Mouse (Mus musculus) embryonic facial prominence, embryonic 11.5 days (tissue): ENCODE measurements around the gene Sectm1b. TPM values are rescaled to one million over a fixed set of nuclear protein-coding genes. Genes with fewer than 3 reads are reported as not detected.

Source experiments
- ATAC-seq: fragments of 200-750 bp; cut with Nextera tagmentation; replicated peaks from 2 replicates; pipeline ENCODE4 v1.8.0; 2017; ENCODE audit warnings: low read depth; ENCODE audit not compliant: insufficient number of reproducible peaks, low FRiP score, low TSS enrichment
- DNase-seq: peaks from one replicate; pipeline ENCODE4 v3.0.0-alpha.2; 2015; ENCODE audit warnings: low spot score
- H3K27ac ChIP-seq: fragments of 300-500 bp; sonication (generic); replicated peaks from 2 replicates; pipeline ENCODE4 v1.5.1; 2014; ENCODE audit warnings: mild to moderate bottlenecking, low read depth, low read length, control low read depth
- H3K27me3 ChIP-seq: fragments of 300-500 bp; sonication (generic); 2 replicates; pipeline ENCODE4 v1.6.1; 2014; ENCODE audit warnings: mild to moderate bottlenecking, low read length, moderate library complexity, mixed read lengths; ENCODE audit not compliant: control insufficient read depth, insufficient read depth
- H3K36me3 ChIP-seq: fragments of 300-500 bp; sonication (generic); replicated peaks from 2 replicates; pipeline ENCODE4 v1.6.1; 2014; ENCODE audit warnings: low read depth, mild to moderate bottlenecking, low read length, moderate library complexity, mixed read lengths; ENCODE audit not compliant: control insufficient read depth, insufficient read depth
- H3K4me1 ChIP-seq: fragments of 300-500 bp; sonication (generic); 2 replicates; pipeline ENCODE4 v1.6.1; 2014; ENCODE audit warnings: low read length, mixed read lengths; ENCODE audit not compliant: control insufficient read depth, insufficient read depth
- H3K4me2 ChIP-seq: fragments of 300-500 bp; sonication (generic); 2 replicates; pipeline ENCODE4 v1.6.1; 2014; ENCODE audit warnings: low read depth, mild to moderate bottlenecking, control low read depth, low read length, moderate library complexity
- H3K4me3 ChIP-seq: fragments of 300-500 bp; sonication (generic); 2 replicates; pipeline ENCODE4 v1.5.1; 2014; ENCODE audit warnings: low read depth, low read length, control low read depth
- H3K9ac ChIP-seq: fragments of 300-500 bp; sonication (generic); replicated peaks from 2 replicates; pipeline ENCODE4 v1.6.1; 2014; ENCODE audit warnings: mild to moderate bottlenecking, control low read depth, low read length
- H3K9me3 ChIP-seq: fragments of 300-500 bp; sonication (generic); replicated peaks from 2 replicates; pipeline ENCODE4 v1.6.1; 2016; ENCODE audit warnings: mild to moderate bottlenecking, low read length, inconsistent platforms, mixed read lengths; ENCODE audit not compliant: control insufficient read depth
- WGBS: fragments of 180-500 bp; shearing (Covaris S2); extraction: QIAGEN DNeasy Blood & Tissue Kit; methylation state at CpG from one replicate; pipeline ENCODE4 v1.1.7; 2014; 5-methylcytosine and 5-hydroxymethylcytosine counted together
- polyA plus RNA-seq: library from polyadenylated mRNA; unstranded; fragments of >200 nt; fragmentation: Nextera tagmentation; extraction: Ambion mirVana; gene quantifications from 2 replicates; pipeline ENCODE4 v1.2.1, GENCODE M21; 2014

Sectm1b gene
- polyA plus RNA-seq, 1 experiment from 2014 or later, result not detected

GRCm38 (mm10) chr11:121100692-121101091 lies 37.3 kb upstream of the Sectm1b start:
- no peak overlapping the region for H3K27ac ChIP-seq
- H3K36me3 ChIP-seq, result no peaks in the 10 kb centered on the region
- H3K9ac ChIP-seq, result no peak overlapping the region
- no peaks in the 10 kb centered on the region for H3K4me1 ChIP-seq
- no peak overlapping the region for H3K4me2 ChIP-seq
- no peaks in the 10 kb centered on the region for H3K27me3 ChIP-seq
- 63% methylated on average over 7 of the region's 7 CpGs for WGBS
- no peak overlapping the region for H3K4me3 ChIP-seq
- DNase-seq (no peak), ATAC-seq (no peak)
- no peaks in the 10 kb centered on the region for H3K9me3 ChIP-seq

- Histone ChIP-seq H3K9me3 (no peaks in the 10 kb centered on the region), H3K36me3 (no peaks in the 10 kb centered on the region), H3K27ac (no peak overlapping the region), H3K27me3 (no peaks in the 10 kb centered on the region), H3K9ac (no peak overlapping the region), H3K4me3 (no peak overlapping the region), H3K4me1 (no peaks in the 10 kb centered on the region), H3K4me2 (no peak overlapping the region)
- no peak for ATAC-seq
- no peak for DNase-seq
- 80% methylated on average over 7 of the region's 7 CpGs for WGBS
These were observed 36.4 kb upstream of the Sectm1b start for GRCm38 (mm10) chr11:121099762-121100161.

DNA sequence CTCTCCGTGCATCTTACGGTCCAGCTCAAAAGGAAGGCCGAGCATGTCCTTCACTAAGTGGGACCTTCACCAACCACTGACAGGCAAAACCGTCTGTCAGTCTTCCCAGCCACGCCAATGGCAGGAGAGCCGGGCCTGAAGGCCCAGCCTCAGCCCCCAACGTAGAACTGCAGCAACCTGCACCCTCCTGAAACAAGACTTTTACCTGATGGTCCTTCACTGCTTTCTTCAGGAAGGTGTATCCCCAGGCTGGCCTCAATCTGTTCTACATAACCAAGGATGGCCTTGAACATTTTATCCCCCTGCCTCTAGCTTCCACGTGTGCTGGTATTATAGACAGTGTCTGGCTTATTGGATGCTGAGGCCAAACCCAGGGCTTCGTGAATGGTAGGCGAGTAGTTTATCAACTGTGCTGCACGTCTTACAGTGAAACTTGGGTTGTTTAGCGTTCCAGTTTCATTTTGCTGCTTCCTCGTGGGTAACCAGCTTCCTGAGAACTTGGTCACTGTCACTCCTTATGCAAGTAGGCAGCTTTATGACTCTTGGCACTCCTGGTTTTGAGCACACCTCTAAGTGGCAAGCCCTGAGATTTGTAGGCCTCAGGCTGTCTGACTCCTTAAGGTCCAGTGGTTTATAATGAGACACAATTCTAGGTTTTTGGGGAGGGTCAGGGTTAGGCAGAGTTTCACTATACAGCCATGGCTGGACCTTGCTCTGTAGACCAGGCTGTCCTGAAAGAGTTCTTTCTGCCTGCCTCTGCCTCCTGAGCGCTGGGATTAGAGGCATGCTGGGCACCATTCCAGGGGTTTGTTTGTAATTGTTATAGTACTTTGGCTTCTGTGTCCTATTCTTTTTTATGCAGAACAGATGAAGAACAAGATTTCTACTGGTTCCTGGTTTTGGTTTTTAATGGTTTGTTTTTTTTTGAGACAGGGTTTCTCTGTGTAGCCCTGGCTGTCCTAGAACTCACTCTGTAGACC lies 29.5 kb upstream of the Sectm1b start:
- Histone ChIP-seq H3K4me2 (no peak overlapping the region), H3K36me3 (no peaks in the 10 kb centered on the region), H3K27me3 (no peaks in the 10 kb centered on the region), H3K9me3 (no peaks in the 10 kb centered on the region), H3K4me3 (no peak overlapping the region), H3K27ac (no peak overlapping the region), H3K4me1 (no peaks in the 10 kb centered on the region), H3K9ac (no peak overlapping the region)
- 90% methylated on average over 14 of the region's 14 CpGs for WGBS
- ATAC-seq, result no peak
- DNase-seq, result no peak

- Histone ChIP-seq H3K27me3 (no peaks in the 10 kb centered on the region), H3K4me2 (no peak overlapping the region), H3K27ac (no peak overlapping the region), H3K4me3 (no peak overlapping the region), H3K9ac (no peak overlapping the region), H3K36me3 (no peaks in the 10 kb centered on the region), H3K4me1 (no peaks in the 10 kb centered on the region), H3K9me3 (no peaks in the 10 kb centered on the region)
- ATAC-seq, result no peak
- DNase-seq, result no peak
- 65% methylated on average over 4 of the region's 4 CpGs for WGBS
These were observed 27.6 kb upstream of the Sectm1b start for GRCm38 (mm10) chr11:121090943-121091342.

- Histone ChIP-seq H3K36me3 (no peaks in the 10 kb centered on the region), H3K9ac (no peak overlapping the region), H3K4me2 (no peak overlapping the region), H3K9me3 (no peaks in the 10 kb centered on the region), H3K27me3 (no peaks in the 10 kb centered on the region), H3K4me3 (no peak overlapping the region), H3K4me1 (no peaks in the 10 kb centered on the region), H3K27ac (no peak overlapping the region)
- DNase-seq, result no peak
- no peak for ATAC-seq
- WGBS, result 85% methylated on average over 2 of the region's 2 CpGs
These were observed 26.6 kb upstream of the Sectm1b start for GRCm38 (mm10) chr11:121089756-121090546.

GRCm38 (mm10) chr11:121088997-121089396 lies 25.6 kb upstream of the Sectm1b start:
- no peak for ATAC-seq

DNA sequence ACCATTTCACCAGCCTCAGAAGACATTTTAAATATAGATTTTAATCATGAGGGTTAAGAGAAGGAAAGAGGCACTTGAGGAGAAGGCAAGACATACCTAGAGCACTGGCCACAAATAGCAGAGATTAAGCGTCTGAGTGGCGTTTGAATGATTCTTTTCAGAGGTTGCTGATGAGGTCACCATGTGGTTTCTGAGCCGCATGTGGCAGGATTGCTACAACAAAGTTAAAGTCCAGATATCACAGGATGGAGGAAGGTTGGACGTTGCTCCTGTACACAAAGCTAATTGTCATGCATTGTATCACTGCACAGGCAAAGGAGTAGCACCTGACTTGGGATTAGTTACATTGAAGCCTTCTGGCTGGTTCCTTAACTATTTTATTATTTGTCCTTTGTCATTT lies 22.9 kb upstream of the Sectm1b start:
- H3K9ac ChIP-seq, result no peak overlapping the region
- H3K4me3 ChIP-seq, result no peak overlapping the region
- H3K9me3 ChIP-seq, result no peaks in the 10 kb centered on the region
- H3K27me3 ChIP-seq, result no peaks in the 10 kb centered on the region
- no peaks in the 10 kb centered on the region for H3K36me3 ChIP-seq
- no peak for DNase-seq
- no peak overlapping the region for H3K27ac ChIP-seq
- H3K4me2 ChIP-seq, result no peak overlapping the region
- 65% methylated on average over 4 of the region's 4 CpGs for WGBS
- no peaks in the 10 kb centered on the region for H3K4me1 ChIP-seq
- no peak for ATAC-seq

More at GRCm38 (mm10) chr11:121088997-121089396, 25.6 kb upstream of the Sectm1b start:
- DNase-seq, result no peak
- no peak overlapping the region for H3K4me2 ChIP-seq
- H3K9me3 ChIP-seq, result no peaks in the 10 kb centered on the region
- H3K36me3 ChIP-seq, result no peaks in the 10 kb centered on the region
- no peaks in the 10 kb centered on the region for H3K4me1 ChIP-seq
- no peak overlapping the region for H3K9ac ChIP-seq
- H3K27me3 ChIP-seq, result no peaks in the 10 kb centered on the region
- no peak overlapping the region for H3K4me3 ChIP-seq
- WGBS, result 84% methylated on average over 6 of the region's 6 CpGs
- no peak overlapping the region for H3K27ac ChIP-seq

DNA sequence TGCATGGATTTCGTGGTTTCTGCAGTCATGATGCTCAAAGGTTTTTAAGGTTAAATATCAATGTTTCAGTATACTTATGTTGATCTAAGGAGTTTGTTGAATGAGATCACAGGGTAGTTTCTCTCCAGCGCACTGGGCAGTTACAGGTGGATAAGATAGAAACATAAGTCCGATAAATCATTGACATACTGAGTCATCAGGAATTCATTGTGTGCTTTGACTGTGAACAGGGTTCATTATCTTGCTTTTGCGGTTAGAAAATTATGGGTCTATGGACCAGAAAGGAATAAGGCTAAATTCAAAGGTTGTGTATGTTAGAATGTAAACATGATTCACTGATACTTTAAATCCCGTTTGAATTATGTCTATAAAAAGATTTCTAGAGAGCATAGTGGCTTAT lies 21.8 kb upstream of the Sectm1b start:
- no peak for DNase-seq
- WGBS, result 81% methylated on average over 5 of the region's 5 CpGs

More for the DNA sequence above, 21.8 kb upstream of the Sectm1b start:
- ATAC-seq, result no peak
- Histone ChIP-seq H3K9ac (no peak overlapping the region), H3K4me1 (no peaks in the 10 kb centered on the region), H3K27me3 (no peaks in the 10 kb centered on the region), H3K4me2 (no peak overlapping the region), H3K27ac (no peak overlapping the region), H3K4me3 (no peak overlapping the region), H3K36me3 (no peaks in the 10 kb centered on the region), H3K9me3 (no peaks in the 10 kb centered on the region)
